Mouse (Mus musculus): ENCODE results near the gene Cplx2.

Gene Cplx2

GRCm38 (mm10) chr13:54368181-54368580 lies 3.0 kb upstream of the Cplx2 start:
- DNase-seq: no peak

GRCm38 (mm10) chr13:54371387-54372330 lies 510 bp downstream of the Cplx2 start:
- DNase-seq: peak; percentile 65

GRCm38 (mm10) chr13:54372665-54373064 lies 1.5 kb downstream of the Cplx2 start:
- peak; percentile 17 for DNase-seq

GRCm38 (mm10) chr13:54374106-54374706 lies 3.1 kb downstream of the Cplx2 start:
- DNase-seq: no peak

DNA sequence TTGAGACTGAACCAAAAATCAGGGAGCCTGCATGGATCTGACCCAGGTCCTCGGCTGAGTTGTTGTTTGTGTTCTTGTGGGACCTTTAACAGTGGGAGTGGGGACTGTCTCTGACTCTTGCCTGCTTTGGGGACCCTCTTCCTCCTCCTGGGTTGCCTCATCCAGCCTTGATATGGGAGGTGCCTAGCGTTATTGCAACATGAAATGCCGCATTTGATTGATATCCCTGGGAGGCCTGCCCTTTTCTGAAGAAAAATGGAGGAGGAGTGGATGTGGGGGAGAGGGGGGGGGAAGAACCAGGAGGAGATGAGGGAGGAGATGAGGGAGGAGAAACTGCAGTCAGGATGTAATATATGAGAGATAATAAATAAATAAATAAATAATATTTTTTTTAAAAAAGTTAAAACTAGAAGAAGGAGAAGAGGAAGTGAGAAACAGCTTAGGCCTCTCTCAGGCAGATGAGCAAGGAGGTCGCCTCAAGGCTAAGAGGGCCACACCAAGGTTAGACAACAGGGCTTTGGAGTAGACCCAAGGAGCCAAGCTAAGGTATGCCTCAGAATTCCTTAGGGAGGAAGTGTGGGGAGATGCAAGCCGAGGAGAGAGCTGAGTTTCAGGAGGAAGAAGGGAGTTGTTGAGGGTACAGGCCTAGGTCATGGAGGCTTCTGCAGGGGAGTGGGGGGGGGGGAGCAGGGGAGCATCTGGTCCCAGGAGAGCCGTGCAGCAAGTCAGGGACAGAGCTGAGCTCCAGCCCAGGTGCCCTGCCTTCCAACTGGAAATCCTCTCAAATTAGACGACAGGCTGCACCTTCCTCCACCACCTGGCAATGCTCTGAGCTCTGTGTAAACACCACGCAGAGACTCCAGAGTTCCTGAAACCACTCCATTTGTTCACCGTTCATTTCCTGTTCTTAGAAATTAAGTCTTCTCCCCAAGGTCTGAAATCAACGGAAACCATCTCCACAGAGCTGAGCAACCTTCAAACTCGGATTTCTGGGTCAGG lies 4.6 kb downstream of the Cplx2 start:
- DNase-seq: no peak

- no peak for DNase-seq
These were observed 5.6 kb downstream of the Cplx2 start for GRCm38 (mm10) chr13:54376736-54377135.

GRCm38 (mm10) chr13:54378051-54378450 lies 6.9 kb downstream of the Cplx2 start:
- DNase-seq: no peak

GRCm38 (mm10) chr13:54380421-54380820 lies 9.3 kb downstream of the Cplx2 start:
- no peak for DNase-seq

GRCm38 (mm10) chr13:54381396-54381795 lies 10.2 kb downstream of the Cplx2 start:
- no peak for DNase-seq

DNA sequence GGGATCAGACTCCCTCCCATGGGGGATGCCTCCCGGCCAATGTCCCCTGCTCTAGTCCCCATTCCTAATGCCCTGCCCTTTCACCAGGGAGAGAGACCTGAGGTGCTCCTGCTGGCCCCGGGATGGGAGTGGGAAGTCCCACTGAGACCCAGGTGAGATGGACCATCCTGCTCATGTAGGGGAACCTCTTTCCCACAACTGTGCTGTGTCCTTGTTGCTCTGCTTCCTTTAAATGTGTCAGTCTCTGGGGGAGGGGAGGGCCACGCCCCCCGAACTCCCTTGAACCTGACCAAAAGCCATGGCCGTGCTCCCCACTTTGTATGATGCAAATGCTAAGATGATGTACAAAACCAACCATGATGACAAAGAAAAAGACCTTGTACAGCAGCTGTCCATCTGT lies 12.4 kb downstream of the Cplx2 start:
- DNase-seq: no peak

GRCm38 (mm10) chr13:54384518-54384917 lies 13.4 kb downstream of the Cplx2 start:
- DNase-seq: no peak

DNA sequence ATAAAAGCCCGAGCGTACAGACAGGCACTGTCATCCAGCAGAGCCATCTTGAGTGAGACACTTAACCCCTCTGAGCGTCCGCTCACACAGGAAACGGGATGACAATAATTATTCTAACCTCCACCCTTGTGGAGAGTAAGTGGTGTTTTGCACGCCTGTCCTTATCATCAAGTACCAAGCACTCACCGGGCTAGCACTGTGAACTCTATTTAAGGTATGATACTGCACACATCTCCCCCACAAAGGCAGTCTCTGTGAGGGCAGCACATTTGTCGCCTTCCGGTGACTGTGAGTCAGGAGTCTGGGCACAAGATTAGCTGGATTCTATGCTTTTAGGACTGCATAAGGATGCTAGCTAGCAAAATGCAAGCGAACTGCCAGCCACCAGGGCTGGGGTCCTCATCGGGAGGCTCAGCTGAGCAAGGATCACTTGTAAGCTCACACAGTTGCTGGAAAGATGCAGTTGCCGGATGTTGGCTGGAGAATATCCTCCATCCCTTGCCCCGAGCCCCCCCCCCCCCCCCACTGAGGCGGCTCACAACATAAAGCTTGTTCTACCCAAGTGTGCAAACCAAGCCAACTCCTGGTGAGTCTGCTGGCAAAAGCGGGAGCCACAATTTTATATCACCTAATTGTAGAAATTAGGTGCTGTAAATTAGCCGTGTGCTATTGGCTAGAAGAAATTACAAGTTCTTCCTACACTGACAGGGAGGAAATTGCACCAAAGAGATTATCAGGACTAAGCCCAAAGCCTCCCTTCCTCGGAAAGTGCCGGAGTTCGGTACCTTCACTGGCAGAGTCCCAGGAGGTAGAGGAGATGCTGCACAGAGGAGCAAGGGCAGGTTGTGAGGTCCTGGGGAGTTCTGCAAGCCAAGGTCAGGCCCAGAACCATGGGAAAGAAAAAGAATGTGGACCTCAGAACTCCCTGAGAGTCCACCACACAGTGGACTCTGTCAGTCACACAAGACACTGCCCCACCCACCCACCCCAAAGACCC lies 14.2 kb downstream of the Cplx2 start:
- no peak for DNase-seq

DNA sequence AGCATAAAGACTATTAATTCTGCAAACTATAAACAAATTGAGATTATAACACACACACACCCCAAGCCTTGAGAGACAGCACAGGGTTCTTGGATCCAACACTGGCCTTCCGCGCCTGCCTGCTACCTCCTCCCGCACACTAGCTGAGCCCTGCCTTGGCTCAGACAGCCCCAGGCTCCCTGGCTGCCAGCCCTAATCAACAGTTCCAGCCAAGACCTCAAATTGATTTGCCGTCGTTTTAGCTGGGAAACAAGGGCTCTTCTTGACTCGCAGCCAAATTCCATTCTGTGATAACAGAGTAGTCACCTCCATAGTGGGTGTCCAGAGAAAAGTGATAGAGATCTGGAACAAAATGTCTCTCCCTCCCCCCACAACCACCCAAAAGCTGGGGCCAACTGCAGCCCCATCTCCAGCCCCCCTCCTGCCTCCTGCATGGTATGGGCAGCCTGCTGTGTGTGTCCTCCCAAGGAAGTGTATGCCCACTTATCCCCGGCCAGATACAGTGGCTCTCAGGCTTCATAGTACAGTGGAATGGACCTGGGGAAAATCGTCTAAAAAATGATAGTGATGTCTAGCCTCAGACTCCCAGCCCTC lies 18.9 kb downstream of the Cplx2 start:
- DNase-seq: peak; percentile 40

- DNase-seq: no peak
These were observed 19.4 kb downstream of the Cplx2 start for GRCm38 (mm10) chr13:54390565-54391013.

DNA sequence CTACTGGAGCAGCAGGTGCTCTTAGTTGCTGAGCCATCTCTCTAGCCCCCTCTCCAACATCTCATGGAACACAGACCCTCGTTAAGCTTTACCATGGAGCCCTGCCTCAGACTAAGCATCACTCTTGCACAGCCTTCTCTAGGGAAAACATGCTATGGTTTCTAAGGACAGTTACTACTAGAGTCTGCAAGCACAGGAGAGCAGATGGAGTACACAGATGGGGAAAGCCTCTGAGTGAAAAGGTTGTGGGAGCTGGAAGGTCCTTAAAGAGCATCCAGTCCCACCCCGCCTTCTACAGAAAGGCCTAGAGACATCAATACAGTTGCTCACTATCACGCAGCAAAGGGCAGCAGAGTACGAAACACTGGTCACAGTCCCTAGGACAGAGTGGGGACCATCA lies 20.2 kb downstream of the Cplx2 start:
- no peak for DNase-seq

DNA sequence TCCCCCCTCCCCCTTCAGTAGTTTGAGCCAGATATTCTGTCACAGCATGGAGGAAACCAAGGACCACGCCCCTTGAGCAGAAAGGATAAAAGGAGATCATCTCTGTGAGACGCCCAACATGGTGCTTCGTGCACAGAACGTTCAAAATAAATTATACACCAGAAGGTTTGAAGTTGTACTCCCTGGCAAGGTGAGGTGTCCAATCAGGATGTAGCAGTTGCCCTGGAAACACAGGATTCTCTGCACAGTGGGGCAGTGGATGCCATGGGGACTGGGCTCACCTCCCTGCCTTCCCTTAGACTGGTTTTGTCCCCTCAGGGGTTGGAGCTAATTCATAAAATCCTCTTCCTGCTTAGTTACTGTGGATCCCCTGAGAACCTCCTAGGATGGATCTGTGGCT lies 25.9 kb downstream of the Cplx2 start:
- DNase-seq: no peak

GRCm38 (mm10) chr13:54400565-54401179 lies 29.5 kb downstream of the Cplx2 start:
- no peak for DNase-seq

DNA sequence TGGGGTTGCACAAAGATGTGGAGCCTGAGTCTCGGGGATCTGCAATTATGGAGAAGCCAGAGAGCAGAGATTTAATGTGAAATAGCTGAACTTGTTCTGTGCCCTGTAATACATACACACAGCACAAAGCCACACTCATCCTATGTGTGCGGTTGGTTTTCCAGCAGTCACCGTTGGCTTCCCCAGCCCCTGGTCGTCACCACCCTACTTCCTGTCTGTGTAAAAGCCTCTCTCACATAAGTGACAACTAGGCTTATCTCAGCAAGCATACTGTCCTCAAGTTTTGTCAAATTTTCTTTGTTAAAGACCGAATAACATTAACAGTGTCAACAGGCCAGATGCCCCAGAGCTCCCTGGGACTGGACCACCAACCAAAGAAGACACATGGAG lies 30.0 kb downstream of the Cplx2 start:
- DNase-seq: no peak

GRCm38 (mm10) chr13:54402346-54402745 lies 31.2 kb downstream of the Cplx2 start:
- DNase-seq: peak; percentile 31

GRCm38 (mm10) chr13:54403224-54404070 lies 32.3 kb downstream of the Cplx2 start:
- DNase-seq: peak; percentile 65

All from kidney, adult 9 months (tissue).